Mouse (Mus musculus) bone marrow macrophage, adult 2 months (primary cell): ENCODE measurements around the gene Nmnat2.

ENCODE experiments used
- CTCF ChIP-seq: IDR thresholded peaks from 2 replicates; pipeline ENCODE4 v1.5.1; 2012; ENCODE audit warnings: low read depth, mild to moderate bottlenecking, low read length, moderate library complexity
- POLR2A ChIP-seq: IDR thresholded peaks from 2 replicates; pipeline ENCODE4 v1.6.1; 2012; ENCODE audit warnings: mild to moderate bottlenecking, low read depth, low read length, borderline replicate concordance

DNA sequence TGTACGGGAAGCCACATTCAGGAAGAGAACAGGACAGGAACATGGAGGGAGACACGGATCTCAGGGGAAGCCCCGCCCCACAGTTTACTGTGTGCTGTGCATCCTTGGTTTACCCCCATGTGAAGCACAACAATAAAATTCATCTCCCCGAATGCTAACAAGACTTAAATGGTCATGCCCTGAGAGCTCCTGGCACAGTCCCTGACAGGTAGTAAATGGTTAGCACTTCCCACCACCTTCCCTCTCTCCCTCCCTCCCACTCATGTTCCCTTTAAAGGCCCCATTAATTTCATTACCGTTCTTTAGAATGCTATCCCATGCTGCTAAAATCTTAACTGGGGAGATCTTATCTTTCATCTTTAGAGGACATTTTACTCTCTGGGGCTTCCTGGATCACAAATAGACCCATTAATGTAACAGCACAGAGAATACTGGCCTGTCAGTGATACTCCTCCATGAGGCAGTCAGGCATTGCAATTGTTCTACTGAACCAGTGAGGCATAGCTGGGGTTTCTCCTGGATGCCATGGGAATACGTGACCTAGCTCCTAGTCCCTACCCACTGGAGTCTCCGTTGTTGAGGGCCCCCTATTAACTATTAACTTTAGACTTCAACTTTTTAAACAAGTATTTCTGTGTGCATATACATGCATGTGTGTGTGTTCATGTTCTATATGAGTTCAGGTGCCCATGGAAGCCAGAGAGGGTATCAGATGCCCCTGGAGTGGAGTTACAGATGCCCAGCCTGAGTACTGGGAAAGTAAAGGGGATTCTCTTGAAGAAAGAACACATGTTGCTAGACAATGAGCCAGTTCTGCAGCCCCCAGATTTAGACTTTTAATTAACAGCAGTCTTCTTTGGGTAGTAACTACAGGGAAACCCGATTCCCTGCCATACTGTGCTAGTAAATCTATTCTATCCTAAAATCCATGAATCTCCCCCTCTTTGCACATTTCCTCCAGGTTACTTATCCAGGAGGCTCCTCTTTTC lies 170.8 kb downstream of the Nmnat2 start:
- TF ChIP-seq POLR2A, result no peak
- TF ChIP-seq CTCF, result no peak
